Mouse (Mus musculus): Measurements from ENCODE around the gene Zfhx3.
A peak's percentile ranks its signal among the peaks of the same experiment; 100 is the strongest.

The Zfhx3 gene

DNA sequence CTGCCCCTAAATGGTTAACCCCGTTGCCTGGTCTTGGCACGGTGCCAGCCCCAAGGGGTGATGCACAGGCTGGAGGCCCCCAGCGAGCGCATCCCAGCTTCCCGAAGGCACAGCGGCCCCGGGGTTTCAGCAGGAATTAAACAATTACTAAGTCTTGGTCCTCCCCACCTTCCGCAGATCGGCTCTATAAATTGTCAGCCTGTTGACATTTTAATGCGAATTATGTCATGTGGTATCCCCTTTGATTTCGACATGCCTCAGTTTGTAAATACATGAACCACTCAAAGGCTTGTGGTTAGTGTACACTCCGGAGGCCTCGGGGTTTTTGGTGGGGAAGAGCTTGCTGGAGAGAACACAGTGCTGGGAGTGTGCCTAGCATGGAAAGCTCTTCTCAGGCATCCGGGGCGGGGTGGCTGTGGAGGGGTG, 880.4 kb downstream of the Zfhx3 start:
- no peak for DNase-seq

DNA sequence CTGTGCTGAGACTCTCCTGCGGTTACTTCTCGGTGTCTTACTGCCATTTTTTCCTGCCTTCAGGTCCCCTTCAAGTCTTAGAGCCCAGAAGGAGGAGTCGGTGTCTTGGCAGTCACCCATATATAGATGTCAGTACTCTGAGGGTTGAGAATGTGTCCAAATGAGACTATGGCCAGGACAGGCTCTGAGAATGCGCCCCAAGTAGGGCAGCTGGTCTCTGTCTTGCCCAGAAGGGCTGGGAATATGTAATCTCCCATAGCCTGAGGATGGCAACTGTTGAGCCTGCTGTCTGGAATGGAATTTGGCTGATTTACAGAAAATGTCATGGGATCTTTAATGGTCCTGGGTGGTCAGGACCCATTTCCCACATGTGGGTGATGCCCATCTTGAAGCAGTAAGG, 881.6 kb downstream of the Zfhx3 start:
- no peak for DNase-seq

DNA sequence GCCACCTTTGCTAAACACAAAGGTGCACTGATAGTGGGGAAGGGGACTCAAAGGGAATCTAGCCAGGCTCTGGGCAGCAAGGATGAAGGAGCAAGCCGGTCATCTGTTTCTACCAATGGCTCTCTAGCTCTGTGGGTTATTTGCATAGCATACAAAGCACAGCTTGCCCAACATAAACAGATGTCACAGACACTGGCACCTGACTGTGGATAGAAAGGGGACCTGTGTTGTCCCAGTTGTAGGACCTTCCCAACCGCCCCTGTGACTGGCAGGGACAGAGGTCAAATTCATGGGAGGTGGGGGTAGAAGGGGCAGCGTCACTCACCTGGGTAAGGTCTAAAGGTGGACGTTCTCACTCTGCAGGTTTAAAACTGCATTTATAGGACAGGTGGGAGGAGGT, 884.0 kb downstream of the Zfhx3 start:
- no peak for DNase-seq

DNA sequence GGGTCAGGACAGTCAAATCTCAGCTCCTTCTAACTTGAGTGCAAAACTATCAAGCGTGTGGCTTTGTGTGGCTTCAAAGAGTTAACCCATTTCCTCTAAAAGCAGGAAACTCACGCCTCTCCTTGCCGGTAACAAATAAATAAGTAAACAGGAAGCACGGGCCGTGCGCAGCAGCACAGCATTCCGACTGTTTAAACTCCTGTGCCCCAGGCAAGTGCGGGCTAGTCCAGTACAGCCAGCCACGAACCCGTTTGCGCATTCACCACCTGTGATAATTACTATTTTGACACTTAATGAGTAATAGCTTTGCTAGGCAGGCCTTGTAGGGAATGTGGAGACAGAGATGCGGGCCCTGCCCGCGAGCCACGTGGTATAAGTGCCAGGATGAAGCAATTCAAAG, 885.0 kb downstream of the Zfhx3 start:
- no peak for DNase-seq

DNA sequence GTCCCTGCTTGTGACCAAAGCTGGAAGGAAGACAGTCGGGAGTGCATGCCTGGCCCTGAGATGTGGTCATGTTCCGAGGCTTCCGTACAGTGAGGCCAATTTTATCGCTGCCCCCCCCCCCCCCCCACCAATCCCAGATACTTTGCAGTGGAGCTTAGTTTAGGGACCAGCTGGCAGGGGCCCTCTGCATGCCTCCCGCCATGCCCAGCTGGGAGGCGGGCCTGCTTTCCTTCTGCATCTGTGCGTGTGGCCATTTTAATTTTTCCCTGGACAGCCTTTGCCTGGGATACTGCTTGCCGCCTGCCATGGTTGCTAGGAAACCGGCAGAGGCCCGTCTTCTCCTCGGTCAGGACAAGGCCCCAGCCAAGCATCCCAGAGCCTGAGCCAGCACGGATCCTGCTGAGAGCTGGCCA, 886.9 kb downstream of the Zfhx3 start:
- peak; percentile 47 for DNase-seq

DNA sequence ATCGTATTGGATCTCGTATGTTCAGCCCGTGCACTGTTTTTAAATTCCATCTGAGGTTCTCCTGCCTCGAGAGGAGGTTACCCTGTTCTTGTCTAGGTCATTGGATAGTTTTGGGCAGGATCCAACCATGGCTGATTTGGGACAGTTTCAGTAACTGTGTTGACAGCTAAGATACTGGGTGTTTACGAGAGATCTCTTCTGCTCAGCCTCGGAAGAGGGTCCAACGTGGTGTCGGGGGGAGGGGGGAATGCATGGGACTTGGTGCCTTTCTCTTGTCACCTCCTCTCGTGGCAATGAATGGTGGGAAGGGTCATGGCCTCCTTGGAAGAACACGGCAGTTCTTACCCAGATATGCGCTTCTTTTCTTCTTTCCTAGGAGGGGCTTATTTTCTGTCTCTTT, 892.7 kb downstream of the Zfhx3 start:
- DNase-seq, result no peak

DNA sequence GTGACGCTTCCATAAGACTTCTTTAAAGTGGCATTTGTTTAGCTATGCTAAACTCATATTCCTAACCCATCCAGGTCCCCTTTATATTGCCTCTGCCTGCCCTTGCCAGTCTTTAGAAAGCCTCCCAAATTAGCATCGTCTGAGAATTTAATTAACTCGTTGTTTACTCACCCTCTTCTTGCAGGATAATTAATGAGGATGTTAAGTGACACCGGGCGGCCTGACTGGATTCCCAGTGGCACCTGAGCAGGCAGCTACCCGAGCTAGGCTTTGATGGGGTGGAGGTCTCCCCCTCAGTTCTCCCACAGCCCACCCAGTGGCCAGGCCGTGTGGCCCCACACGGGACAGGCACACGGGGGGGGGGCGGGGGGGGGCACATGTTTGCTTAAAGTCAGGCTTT, 895.3 kb downstream of the Zfhx3 start:
- no peak for DNase-seq

DNA sequence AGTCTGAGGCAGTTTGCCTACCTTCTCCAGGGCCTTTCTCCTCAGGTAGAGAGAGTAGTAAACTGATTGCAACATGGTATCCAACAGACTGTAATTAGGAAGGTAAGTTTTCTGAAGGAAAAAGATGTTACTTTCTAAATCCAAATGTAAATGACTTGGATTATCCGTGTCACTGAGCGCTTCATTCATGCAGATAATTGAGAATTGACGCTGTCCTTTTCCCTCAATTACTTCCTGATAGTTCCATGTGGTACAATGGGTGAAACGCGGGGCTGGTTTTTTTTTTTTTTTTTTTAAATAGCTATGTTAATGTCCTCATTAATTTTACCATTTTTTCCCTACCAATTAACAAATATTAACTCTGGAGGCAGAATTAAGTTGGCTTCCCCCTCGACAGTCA, 896.3 kb downstream of the Zfhx3 start:
- no peak for DNase-seq

DNA sequence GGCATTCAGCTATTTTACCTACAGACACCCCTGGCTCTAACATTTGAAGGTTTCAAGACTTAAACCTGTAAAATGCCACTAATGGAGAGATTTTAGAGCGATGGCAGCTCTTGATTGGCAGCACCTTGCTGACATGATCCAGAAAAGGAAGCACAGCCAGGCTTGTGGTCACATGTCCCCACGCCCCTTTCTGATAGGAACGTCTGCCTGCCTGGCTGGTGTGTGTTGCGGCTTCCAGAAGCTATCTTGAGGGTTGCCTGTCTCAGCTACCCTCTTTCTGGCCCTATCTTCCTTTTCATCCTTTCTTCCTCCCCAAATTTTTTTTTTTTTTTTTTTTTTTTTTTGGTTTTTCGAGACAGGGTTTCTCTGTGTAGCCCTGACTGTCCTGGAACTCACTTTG, 899.9 kb downstream of the Zfhx3 start:
- DNase-seq, result no peak

DNA sequence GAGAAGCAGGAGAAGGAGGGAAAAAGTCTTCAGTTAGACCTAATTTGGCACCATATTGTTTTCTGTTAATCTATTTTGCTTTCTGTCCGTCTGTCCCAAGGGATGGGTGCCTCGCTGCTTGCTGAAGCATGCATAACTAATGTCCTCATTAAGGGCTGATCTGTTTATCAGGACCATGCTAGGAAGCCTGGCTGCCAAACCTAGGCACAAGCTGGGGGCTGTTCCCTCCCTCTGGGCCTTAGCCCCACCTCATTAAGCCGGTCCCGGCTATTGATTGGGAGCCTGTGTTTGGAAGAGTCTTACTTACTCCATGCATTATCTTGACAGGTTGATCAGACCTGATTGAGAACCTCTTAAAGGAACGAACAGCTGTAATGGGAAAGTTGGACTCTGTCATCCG, 903.7 kb downstream of the Zfhx3 start:
- no peak for DNase-seq

DNA sequence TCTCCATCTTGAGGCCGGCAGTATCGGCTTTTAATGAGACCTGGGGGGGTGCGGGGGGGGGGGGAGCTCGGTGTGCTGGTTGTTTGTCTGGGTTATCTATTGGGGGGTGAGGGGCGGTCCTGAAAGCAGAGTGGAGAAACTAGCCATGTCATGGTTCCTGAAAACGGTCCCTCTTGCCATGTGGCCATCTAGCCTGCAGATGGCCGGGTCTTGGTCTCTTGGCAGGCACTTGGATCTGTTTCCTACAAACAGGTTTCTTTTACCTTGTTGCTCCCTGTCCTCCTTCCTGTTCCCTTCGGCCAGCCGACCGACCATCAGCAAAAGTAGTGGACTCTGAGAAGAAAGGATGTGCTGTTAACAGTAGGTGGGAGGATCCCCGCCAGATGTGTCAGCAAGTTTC, 904.4 kb downstream of the Zfhx3 start:
- no peak for DNase-seq

DNA sequence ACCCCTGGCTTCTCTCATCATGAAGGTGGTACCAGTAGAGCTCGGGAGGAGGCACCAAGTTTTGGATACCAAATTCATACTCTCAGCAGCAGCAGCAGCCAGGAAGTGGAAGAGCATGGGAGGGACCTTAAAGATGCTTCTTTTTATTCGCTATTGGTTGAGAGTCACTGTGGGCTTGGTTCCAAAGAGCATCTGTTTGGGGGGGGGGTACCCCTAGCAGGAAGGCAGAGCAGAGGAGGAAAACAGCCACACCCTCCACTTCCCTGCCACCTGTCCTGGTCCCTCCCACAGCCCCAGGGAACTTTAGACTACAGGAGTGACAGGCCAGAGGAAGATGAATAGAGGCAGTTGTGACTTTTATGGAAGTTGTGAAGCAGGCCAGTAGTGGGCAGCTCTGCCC, 904.9 kb downstream of the Zfhx3 start:
- DNase-seq, result no peak

DNA sequence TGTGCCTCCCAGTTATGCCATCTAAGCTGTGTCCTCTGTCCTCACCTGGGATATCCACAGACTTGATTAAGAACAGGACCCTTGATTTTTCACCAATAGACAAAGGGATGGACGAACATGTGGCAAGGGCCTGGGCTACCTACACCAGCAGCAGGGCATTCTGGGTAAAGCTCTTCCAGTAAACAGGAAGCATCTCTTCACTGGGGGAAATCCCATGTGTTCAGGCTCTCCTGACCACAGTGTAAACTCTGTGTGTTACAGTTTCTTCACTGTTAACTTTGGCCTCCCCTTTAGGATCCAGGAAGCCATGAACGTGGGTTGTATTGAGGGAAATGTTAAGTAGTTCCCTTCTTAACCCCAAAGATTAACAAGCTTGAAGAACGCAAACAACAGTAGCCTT, 906.0 kb downstream of the Zfhx3 start:
- DNase-seq, result no peak

DNA sequence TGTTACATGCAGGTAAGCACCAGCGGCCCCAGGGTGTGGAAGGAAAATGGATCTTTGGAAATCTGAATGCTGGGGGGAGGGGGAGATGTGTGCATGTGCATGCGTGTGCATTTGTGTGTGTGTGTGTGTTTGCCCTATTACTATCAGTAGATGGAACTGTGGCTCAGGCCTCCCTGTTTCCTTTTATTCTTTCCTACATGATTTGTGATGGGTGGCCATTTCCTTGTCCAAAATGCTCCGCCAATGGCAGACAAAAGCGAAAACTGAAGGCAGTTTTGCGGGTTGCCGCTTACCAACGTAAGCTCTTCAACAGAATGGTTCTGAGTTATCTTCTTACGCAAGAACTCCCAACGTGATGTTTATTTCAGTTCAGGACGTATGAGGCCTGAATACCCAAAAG, 910.6 kb downstream of the Zfhx3 start:
- DNase-seq, result no peak

DNA sequence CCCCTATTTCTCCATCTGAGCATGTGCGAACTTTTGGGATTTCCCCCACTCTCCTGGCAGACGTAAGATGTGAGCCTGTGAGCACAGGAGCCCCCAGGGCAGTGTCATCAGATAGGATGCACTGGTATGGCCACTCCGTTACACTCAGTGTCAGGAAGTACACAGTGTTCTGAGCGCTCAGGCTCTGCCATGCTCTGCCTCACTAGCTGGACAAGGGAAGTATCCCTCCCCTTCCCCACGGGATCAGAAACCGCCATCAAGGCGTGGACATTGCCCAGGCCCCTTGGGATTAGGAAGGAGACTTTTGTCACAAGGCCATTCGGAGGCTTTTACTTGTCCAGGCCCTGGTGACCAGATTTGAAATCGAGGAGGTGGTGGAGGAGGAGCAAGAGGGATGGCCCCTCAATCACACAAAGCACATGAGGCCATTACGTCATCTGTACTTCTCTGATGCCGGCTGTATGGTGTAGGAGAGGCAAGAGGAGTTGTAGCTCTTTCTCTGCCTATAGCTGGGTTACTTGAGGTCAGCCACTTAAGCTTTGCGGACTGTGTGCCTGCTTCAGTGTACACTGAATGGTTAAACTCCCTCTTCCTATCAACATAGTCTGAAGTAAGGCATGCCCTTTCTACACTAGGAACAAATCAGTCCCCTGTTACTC, 912.1 kb downstream of the Zfhx3 start:
- no peak for DNase-seq

DNA sequence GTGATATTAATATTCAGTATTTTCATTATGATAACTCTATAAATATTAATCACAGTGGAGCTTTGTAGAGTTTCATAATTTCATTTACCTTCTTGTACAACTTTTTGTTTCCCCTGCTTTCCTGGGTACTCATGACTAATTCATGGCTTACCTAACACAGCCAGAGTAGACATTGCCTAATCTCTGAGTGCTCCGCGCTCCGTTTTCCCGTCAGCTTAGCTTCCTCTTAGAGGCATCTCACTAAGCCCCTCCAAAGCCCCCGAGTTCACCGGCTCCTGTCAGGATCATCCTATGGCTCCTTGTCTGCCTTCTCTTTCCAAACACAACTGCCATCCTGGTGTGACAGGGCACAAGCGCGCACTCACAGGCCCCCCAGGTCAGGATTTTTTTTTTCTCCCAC, 916.6 kb downstream of the Zfhx3 start:
- DNase-seq, result no peak

DNA sequence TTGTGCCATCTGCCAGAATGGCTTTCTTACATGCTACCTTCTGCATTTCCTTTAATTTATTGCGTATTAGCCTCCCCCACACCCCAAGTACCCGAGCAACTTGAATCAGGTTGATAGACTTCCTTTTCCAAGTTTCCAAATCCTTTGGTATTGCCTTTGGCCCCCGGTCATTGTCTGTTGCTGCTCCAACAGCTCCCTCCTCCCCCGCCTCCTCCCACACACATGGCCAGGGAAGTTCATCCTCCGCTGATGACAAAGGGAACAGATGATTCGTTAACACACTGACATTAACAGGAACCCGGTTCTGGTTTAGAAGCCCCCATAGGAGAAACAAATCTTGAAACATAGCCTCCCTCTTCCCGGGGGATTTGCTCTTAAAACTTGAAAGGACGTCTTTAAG, 917.5 kb downstream of the Zfhx3 start:
- DNase-seq, result no peak

DNA sequence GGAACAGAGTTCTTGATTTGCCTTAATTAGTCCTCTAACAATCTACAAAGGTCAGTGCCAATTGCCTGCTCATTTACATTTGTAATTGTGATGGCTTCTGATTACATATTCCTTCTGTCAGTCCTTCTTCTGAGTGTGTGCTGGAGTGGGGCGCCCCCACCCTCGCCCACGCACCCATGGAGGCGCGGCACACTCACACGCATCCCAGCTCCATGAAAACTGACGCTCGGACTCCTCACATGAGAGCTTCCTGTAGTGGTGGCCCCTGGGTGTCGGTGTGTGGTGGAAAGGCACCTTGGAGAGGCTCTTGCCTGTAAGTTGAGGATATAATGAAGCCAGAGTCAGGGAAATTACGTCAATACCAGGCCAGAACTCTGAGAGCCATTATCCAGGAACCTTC, 921.0 kb downstream of the Zfhx3 start:
- DNase-seq, result no peak

DNA sequence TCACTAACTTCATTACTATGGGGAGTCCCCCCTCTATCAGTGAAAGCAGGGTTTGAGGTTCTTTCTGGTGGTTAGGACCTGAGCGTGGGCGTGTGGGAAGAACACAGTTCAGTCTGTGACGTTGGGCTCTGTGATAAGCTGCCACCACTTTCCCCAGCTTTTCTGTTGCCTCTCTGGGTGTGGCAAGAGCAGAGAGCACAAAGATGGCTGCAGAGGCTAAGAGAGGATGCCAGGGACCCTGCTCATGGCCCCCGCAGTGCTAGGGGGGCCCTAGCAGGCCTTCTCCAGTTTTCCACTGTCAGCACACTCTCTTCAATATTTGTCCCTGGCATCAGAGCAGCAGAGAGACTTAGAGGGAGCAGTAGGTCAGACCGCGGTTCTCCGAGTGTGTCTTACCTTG, 924.0 kb downstream of the Zfhx3 start:
- no peak for DNase-seq

DNA sequence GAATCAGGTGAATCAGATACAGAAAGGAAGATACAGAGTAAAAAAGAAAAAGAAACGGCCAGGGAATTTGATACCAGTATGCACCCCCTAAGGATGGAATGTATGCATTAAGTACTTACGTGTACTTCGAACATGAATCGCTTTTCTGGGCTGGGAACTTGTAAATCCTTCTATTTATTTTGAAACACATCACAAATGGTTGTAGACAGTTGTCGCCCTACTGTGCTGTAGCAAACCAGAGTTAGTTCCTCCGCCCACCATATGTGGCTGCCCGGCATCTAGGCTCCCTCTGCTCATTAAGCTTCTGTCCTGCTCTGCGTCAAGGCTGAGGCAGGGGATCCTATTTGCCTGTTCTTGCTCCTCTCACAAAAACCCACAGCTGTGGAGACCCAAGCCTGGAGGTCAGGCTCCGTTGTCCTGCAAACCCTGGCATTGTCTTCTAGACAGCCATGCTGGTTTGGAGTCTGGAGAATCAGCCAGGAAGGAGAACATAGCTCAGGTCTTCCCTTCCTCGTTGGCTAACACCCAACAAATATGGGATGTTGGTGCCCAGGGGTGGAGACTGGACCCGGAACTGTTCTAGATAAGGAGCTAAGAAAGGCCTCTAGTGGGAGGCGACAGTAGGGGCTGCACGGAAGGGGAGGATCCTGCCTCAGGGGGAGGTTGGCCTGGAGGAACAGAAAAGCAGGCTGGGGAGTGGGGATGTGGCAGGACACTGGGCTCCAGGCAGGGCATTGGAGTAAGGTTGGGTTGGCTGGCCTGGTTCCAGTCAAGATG, 925.2 kb downstream of the Zfhx3 start:
- no peak for DNase-seq

DNA sequence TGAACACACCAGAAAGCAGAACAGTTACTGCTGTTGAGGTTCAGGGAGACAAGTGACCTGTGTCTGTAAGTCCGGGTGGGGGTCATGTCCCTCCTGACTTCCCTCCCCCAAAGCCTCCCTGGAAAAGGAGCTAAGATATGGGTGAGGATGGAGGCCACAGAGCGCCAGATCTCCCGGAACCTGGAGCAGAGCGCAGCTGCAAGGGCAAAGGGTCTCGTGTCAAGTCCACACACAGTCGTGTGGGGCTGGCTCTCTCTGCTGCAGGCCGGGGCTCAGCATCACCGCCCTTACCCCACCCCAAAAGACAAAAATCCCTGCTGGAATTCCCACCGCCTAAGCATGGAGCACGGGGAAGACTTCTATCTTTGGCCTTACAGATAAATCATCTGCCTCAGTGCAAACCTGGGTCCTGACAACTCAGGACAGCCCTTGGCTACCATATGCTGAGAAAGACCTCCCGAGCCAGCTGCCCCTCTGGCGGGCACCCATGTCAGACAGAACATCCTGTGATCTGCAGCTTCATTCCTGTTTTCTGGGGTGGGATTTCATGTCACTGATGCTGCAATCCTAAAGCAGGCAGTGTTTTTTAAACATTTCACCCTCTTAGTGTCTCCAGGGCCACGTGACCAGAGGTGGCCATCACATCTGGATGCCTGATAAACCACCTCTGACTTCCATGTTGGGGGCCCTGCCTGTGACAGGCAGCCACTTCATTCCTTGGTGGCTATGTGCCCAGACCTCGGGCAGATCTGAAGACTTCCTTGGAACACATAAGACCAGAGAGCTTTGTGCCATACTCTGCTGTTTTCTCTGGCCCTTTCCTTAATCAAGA, 926.0 kb downstream of the Zfhx3 start:
- DNase-seq, result no peak

DNA sequence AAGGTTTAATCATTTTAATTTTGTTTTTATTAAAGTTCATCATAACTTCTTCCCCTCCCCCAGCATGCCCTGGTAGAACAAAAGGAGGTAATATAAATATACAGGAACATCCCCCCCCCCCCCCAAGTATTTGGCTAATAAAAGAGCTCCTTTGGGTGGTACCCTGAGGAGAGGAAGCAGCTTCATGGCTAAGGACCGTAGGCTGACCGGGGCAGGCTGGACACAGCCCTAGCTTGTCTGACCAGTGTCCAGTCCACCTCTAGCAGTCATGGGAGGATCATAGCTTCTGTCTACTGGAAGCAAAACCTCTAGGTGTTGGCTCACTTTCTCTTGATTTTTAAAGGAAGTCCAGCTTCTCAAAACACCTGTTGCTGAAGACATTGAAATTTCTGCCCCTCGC, 927.0 kb downstream of the Zfhx3 start:
- no peak for DNase-seq

DNA sequence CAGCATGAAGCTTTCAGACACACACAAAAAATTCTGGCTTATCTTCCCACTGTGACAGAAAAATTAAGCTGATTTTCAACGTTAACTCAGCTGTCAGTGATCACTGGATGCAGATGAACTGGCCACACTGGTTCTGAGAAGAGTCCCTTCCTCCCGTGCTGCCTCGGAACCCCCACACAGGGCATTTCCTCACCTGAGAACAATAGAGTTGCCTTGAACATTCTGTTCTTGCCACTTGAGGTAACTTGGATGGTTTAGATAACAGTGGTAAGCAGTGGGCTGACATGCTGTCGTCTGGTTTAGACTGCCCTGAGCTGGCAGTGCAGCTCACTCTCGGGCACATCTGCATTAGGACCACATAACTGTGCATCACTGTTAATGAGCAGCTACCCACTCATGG, 927.5 kb downstream of the Zfhx3 start:
- no peak for DNase-seq

DNA sequence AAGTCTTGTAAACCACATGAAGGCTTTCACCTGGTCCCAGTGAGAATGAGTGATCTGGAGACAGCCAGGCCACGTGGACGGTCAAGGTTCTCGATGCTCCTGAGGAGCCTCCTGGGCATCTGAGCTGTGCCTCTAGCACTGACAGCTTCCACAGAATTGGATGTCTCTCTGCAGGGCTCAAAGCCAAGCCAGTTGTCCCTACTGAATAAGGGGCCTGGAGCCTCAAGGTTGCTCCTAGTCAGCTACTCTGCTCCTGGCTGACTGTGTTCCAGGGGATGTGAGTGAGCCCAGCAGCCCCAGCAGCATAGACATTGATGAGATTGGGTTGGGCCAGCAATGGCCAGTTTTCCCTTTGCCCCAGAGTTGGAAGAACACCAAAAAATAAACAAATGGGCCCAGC, 927.9 kb downstream of the Zfhx3 start:
- DNase-seq, result no peak

Data from cerebellum, adult 11-12 months (tissue).